8 mouse cellular contexts compared by ENCODE assay signal in genomic region chr7:30089405-30089804, GRCm38 (mm10). TPM values are rescaled to one million over a fixed set of nuclear protein-coding genes. Genes with fewer than 3 reads are reported as not detected.
DNase-seq lines count a peak whose midpoint lies in the region; ATAC-seq and TF ChIP-seq lines count a peak whose summit lies in the region.

No protein-coding gene starts in this region.

- no peak overlapping the region for H3K27ac ChIP-seq in left cerebral cortex, adult 2 months
- H3K27ac ChIP-seq in forebrain, embryonic 10.5 days = peak overlapping the region; percentile 92
- H3K27ac ChIP-seq in intestine, embryonic 16.5 days (ENCODE audit: low read length) = no peak overlapping the region
- H3K27ac ChIP-seq in neural tube, embryonic 12.5 days = no peak overlapping the region

- no peak for ATAC-seq in intestine, embryonic 16.5 days
- ATAC-seq in neural tube, embryonic 12.5 days (ENCODE audit: low FRiP score, low read depth) = no peak; the same call in 1 of the 2 replicates

- no peaks in the 10 kb centered on the region for H3K27me3 ChIP-seq in forebrain, embryonic 10.5 days (ENCODE audit: poor library complexity, severe bottlenecking)
- H3K27me3 ChIP-seq in intestine, embryonic 16.5 days (replicated peaks; ENCODE audit: control insufficient read depth, insufficient read depth, low read length) = no peaks in the 10 kb centered on the region
- no peaks in the 10 kb centered on the region for H3K27me3 ChIP-seq in neural tube, embryonic 12.5 days (replicated peaks)

- no peak for TF ChIP-seq CTCF in left cerebral cortex, adult 2 months (IDR thresholded peaks at IDR 0.05)

- peaks cover 10% of the 10 kb centered on the region; the same call in 1 of the 2 replicates for H3K9me3 ChIP-seq in forebrain, embryonic 10.5 days
- H3K9me3 ChIP-seq in intestine, embryonic 16.5 days (ENCODE audit: control insufficient read depth, low read length) = no peaks in the 10 kb centered on the region
- no peaks in the 10 kb centered on the region; the same call in 1 of the 2 replicates for H3K9me3 ChIP-seq in neural tube, embryonic 12.5 days

- DNase-seq in left cerebral cortex, adult 2 months (ENCODE audit: extremely low spot score in 1 of 2, low spot score in 2 of 2) = no peak
- DNase-seq in left cerebral cortex, postnatal 25 days (ENCODE audit: low spot score in 2 of 2) = no peak
- DNase-seq in forebrain, embryonic 10.5 days (ENCODE audit: extremely low spot score, low spot score) = no peak
- DNase-seq in layer of hippocampus, adult 11-12 months (ENCODE audit: low spot score) = no peak
- DNase-seq in layer of hippocampus, postnatal 14 days (ENCODE audit: low spot score in 2 of 2) = no peak
- no peak for DNase-seq in lung, postnatal 36 days

- peak overlapping the region; percentile 72; the same call in 1 of the 2 replicates for H3K9ac ChIP-seq in intestine, embryonic 16.5 days (ENCODE audit: low read depth, low read length)
- H3K9ac ChIP-seq in neural tube, embryonic 12.5 days = peak overlapping the region; percentile 70

- H3K4me2 ChIP-seq in intestine, embryonic 16.5 days (ENCODE audit: low read depth, low read length) = peak overlapping the region; percentile 77
- peak overlapping the region; percentile 84 for H3K4me2 ChIP-seq in neural tube, embryonic 12.5 days (replicated peaks)

- H3K4me3 ChIP-seq in left cerebral cortex, adult 2 months = peak overlapping the region; percentile 60
- peak overlapping the region; percentile 74 for H3K4me3 ChIP-seq in forebrain, embryonic 10.5 days
- H3K4me3 ChIP-seq in intestine, embryonic 16.5 days (ENCODE audit: low read length) = peak overlapping the region; percentile 74
- peak overlapping the region; percentile 64 for H3K4me3 ChIP-seq in neural tube, embryonic 12.5 days

- peaks cover 34% of the 10 kb centered on the region for H3K4me1 ChIP-seq in forebrain, embryonic 10.5 days
- H3K4me1 ChIP-seq in intestine, embryonic 16.5 days (ENCODE audit: control insufficient read depth, insufficient read depth, low read length) = peaks cover 13% of the 10 kb centered on the region
- peaks cover 25% of the 10 kb centered on the region for H3K4me1 ChIP-seq in neural tube, embryonic 12.5 days

- peaks cover 36% of the 10 kb centered on the region for H3K36me3 ChIP-seq in forebrain, embryonic 10.5 days (replicated peaks)
- H3K36me3 ChIP-seq in intestine, embryonic 16.5 days (ENCODE audit: control insufficient read depth, insufficient read depth, low read length) = no peaks in the 10 kb centered on the region
- peaks cover 25% of the 10 kb centered on the region for H3K36me3 ChIP-seq in neural tube, embryonic 12.5 days

- WGBS in forebrain, embryonic 10.5 days = 14% methylated on average over 6 of the region's 6 CpGs
- 12% methylated on average over 6 of the region's 6 CpGs for WGBS in intestine, embryonic 16.5 days
- 15% methylated on average over 6 of the region's 6 CpGs for WGBS in neural tube, embryonic 12.5 days

- intact Hi-C loops in left cerebral cortex, adult 2 months (cut with DNase I) = loop anchor here (5.0 kb wide), 1 partner anchor 77 kb away; no protein-coding TSS in a partner anchor
- intact Hi-C loops in left cerebral cortex, postnatal 25 days (cut with DNase I) = no loop called here

RNA-seq across cellular contexts. Expression of gene Gm26920, which starts 0.8 kb away (rescaled TPM):
- total RNA-seq in left cerebral cortex, adult 2 months (2021) = 1 to 10 TPM; 1.1 to 1.4 TPM
- total RNA-seq in left cerebral cortex, postnatal 25 days (2021) = not detected
- 2.2 and 2.8 TPM in 2 replicates for polyA plus RNA-seq in forebrain, embryonic 10.5 days (2016; fragmentation: Nextera tagmentation; extraction: Ambion mirVana)
- 0.62 TPM in 1 of 2 replicates, not detected in the other for polyA plus RNA-seq in intestine, embryonic 16.5 days (2015; fragmentation: Nextera tagmentation; extraction: Ambion mirVana)
- 1.4 and 3.1 TPM in 2 replicates for polyA plus RNA-seq in neural tube, embryonic 12.5 days (2016; fragmentation: Nextera tagmentation; extraction: Ambion mirVana)
- total RNA-seq in layer of hippocampus, postnatal 14 days (2021) = not detected

RNA-seq across cellular contexts. Expression of gene Zfp566, which starts 0.9 kb away (rescaled TPM):
- 1 to 10 TPM; 7.0 to 7.2 TPM for total RNA-seq in left cerebral cortex, adult 2 months (2021)
- total RNA-seq in left cerebral cortex, postnatal 25 days (2021) = 1 to 10 TPM; 7.2 to 7.5 TPM
- 17.3 and 18.1 TPM in 2 replicates for polyA plus RNA-seq in forebrain, embryonic 10.5 days (2016; fragmentation: Nextera tagmentation; extraction: Ambion mirVana)
- polyA plus RNA-seq in intestine, embryonic 16.5 days (2015; fragmentation: Nextera tagmentation; extraction: Ambion mirVana) = 4.3 and 5.3 TPM in 2 replicates
- polyA plus RNA-seq in neural tube, embryonic 12.5 days (2016; fragmentation: Nextera tagmentation; extraction: Ambion mirVana) = 14.2 and 16.0 TPM in 2 replicates
- 1 to 10 TPM; 6.9 to 8.5 TPM for total RNA-seq in layer of hippocampus, postnatal 14 days (2021)

RNA-seq across cellular contexts. Expression of gene Zfp260, which starts 5.2 kb away (rescaled TPM):
- 10 to 100 TPM; 71.7 to 72.1 TPM for total RNA-seq in left cerebral cortex, adult 2 months (2021)
- 10 to 100 TPM; 64.5 to 64.6 TPM for total RNA-seq in left cerebral cortex, postnatal 25 days (2021)
- polyA plus RNA-seq in forebrain, embryonic 10.5 days (2016; fragmentation: Nextera tagmentation; extraction: Ambion mirVana) = 104 TPM in 2 replicates
- polyA plus RNA-seq in intestine, embryonic 16.5 days (2015; fragmentation: Nextera tagmentation; extraction: Ambion mirVana) = 60.8 and 61.0 TPM in 2 replicates
- polyA plus RNA-seq in neural tube, embryonic 12.5 days (2016; fragmentation: Nextera tagmentation; extraction: Ambion mirVana) = 107 and 116 TPM in 2 replicates
- 10 to 100 TPM; 65.1 to 72.3 TPM for total RNA-seq in layer of hippocampus, postnatal 14 days (2021)

RNA-seq across cellular contexts. Expression of gene Zfp82, which starts 16.7 kb away (rescaled TPM):
- 1 to 10 TPM; 3.6 to 3.8 TPM for total RNA-seq in left cerebral cortex, adult 2 months (2021)
- total RNA-seq in left cerebral cortex, postnatal 25 days (2021) = 1 to 10 TPM; 5.0 to 5.1 TPM
- polyA plus RNA-seq in forebrain, embryonic 10.5 days (2016; fragmentation: Nextera tagmentation; extraction: Ambion mirVana) = 5.9 and 6.4 TPM in 2 replicates
- 4.2 and 4.4 TPM in 2 replicates for polyA plus RNA-seq in intestine, embryonic 16.5 days (2015; fragmentation: Nextera tagmentation; extraction: Ambion mirVana)
- 8.2 and 10.4 TPM in 2 replicates for polyA plus RNA-seq in neural tube, embryonic 12.5 days (2016; fragmentation: Nextera tagmentation; extraction: Ambion mirVana)
- total RNA-seq in layer of hippocampus, postnatal 14 days (2021) = 1 to 10 TPM; 3.6 to 4.5 TPM

RNA-seq across cellular contexts. Expression of gene Zfp382, which starts 32.3 kb away (rescaled TPM):
- 10 to 100 TPM; 34.3 to 37.8 TPM for total RNA-seq in left cerebral cortex, adult 2 months (2021)
- total RNA-seq in left cerebral cortex, postnatal 25 days (2021) = 10 to 100 TPM; 34.9 to 36.0 TPM
- polyA plus RNA-seq in forebrain, embryonic 10.5 days (2016; fragmentation: Nextera tagmentation; extraction: Ambion mirVana) = 10.7 and 11.5 TPM in 2 replicates
- 5.0 and 6.6 TPM in 2 replicates for polyA plus RNA-seq in intestine, embryonic 16.5 days (2015; fragmentation: Nextera tagmentation; extraction: Ambion mirVana)
- 11.5 and 12.3 TPM in 2 replicates for polyA plus RNA-seq in neural tube, embryonic 12.5 days (2016; fragmentation: Nextera tagmentation; extraction: Ambion mirVana)
- 10 to 100 TPM; 25.3 to 27.6 TPM for total RNA-seq in layer of hippocampus, postnatal 14 days (2021)
